In the genomic region with DNA sequence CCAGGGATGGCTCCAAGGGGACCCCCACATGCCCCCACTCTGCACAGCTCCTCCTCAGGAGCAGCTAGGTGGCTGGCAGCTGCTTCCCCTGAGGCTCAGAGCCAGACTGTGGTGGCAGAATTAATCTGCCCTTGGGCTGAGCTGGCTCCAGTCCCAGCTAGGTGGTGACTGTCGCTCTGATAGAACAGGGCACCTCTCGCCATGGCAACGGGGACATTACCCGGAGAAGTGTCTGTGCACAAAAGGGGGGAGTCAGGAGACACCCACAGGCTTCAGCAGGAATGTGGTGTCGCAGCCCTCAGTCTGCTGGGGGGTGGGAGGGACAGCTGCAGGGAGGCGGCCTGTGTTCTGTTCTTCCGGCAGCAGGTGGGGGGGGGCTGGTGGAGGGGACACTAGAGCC, we compare ENCODE assay signal across 9 mouse cellular contexts. TPM values are rescaled to one million over a fixed set of nuclear protein-coding genes. Genes with fewer than 3 reads are reported as not detected.
DNase-seq lines count a peak whose midpoint lies in the region; ATAC-seq and TF ChIP-seq lines count a peak whose summit lies in the region.
"Had no signal": no experiment of that assay in that cellular context is flagged by ENCODE, and none has a peak within 500 bp of the region (broad histone marks: within the 10 kb centered on the region; RNA-seq: fewer than 3 reads in every experiment).

No protein-coding gene starts in this region.

- peak; percentile 74 to 75 for DNase-seq in cerebellum, adult 18-20 months
- DNase-seq in gastrocnemius, postnatal 14 days, result peak; percentile 54
- DNase-seq in hindbrain, embryonic 14.5 days (ENCODE audit: low spot score), result peak; percentile 75
- DNase-seq in limb, embryonic 14.5 days (ENCODE audit: low spot score), result no peak
- peak; percentile 64 to 66 for DNase-seq in right cerebral cortex, postnatal 36 days (ENCODE audit: low spot score in 2 of 2)
- DNase-seq in yolk sac, embryonic 10.5 days (ENCODE audit: low spot score), result no peak

- H3K4me3 ChIP-seq in intestine, embryonic 15.5 days (replicated peaks), result no peak overlapping the region
- no peak overlapping the region for H3K4me3 ChIP-seq in intestine, embryonic 16.5 days (ENCODE audit: low read length)
- no peak overlapping the region for H3K4me3 ChIP-seq in hindbrain, embryonic 14.5 days (replicated peaks; ENCODE audit: low read length)
- no peak overlapping the region for H3K4me3 ChIP-seq in limb, embryonic 14.5 days (replicated peaks; ENCODE audit: low read length)

- intact Hi-C loops in gastrocnemius, postnatal 14 days (cut with DNase I; ENCODE audit: low total_unique reads), result loop anchor here (10.0 kb wide), 1 partner anchor 62 kb away; no protein-coding TSS in a partner anchor

- H3K36me3 ChIP-seq in intestine, embryonic 15.5 days, result no peaks in the 10 kb centered on the region
- no peaks in the 10 kb centered on the region for H3K36me3 ChIP-seq in intestine, embryonic 16.5 days (ENCODE audit: control insufficient read depth, insufficient read depth, low read length)
- no peaks in the 10 kb centered on the region for H3K36me3 ChIP-seq in hindbrain, embryonic 14.5 days (replicated peaks; ENCODE audit: control insufficient read depth, insufficient read depth)
- no peaks in the 10 kb centered on the region for H3K36me3 ChIP-seq in limb, embryonic 14.5 days (ENCODE audit: control insufficient read depth, insufficient read depth, low read length)

- H3K27me3 ChIP-seq in intestine, embryonic 15.5 days (replicated peaks), result no peaks in the 10 kb centered on the region
- H3K27me3 ChIP-seq in intestine, embryonic 16.5 days (replicated peaks; ENCODE audit: control insufficient read depth, insufficient read depth, low read length), result no peaks in the 10 kb centered on the region
- no peaks in the 10 kb centered on the region for H3K27me3 ChIP-seq in hindbrain, embryonic 14.5 days (ENCODE audit: control insufficient read depth, insufficient read depth, low read length)
- H3K27me3 ChIP-seq in limb, embryonic 14.5 days (ENCODE audit: control insufficient read depth, insufficient read depth, low read length), result no peaks in the 10 kb centered on the region

- 19% methylated on average over 7 of the region's 7 CpGs for WGBS in intestine, embryonic 15.5 days
- WGBS in intestine, embryonic 16.5 days, result 21% methylated on average over 7 of the region's 7 CpGs
- 2% methylated on average over 7 of the region's 7 CpGs for WGBS in hindbrain, embryonic 14.5 days
- 15% methylated on average over 7 of the region's 7 CpGs for WGBS in limb, embryonic 14.5 days

- no peak for TF ChIP-seq POLR2A in limb, embryonic 14.5 days (IDR thresholded peaks at IDR 0.05; ENCODE audit: borderline replicate concordance, extremely low read depth, insufficient read depth, insufficient read length)

- no peak overlapping the region for H3K4me2 ChIP-seq in intestine, embryonic 15.5 days (replicated peaks)
- H3K4me2 ChIP-seq in intestine, embryonic 16.5 days (ENCODE audit: low read depth, low read length), result no peak overlapping the region
- H3K4me2 ChIP-seq in hindbrain, embryonic 14.5 days (replicated peaks), result no peak overlapping the region
- no peak overlapping the region for H3K4me2 ChIP-seq in limb, embryonic 14.5 days (replicated peaks; ENCODE audit: low read depth, low read length, severe bottlenecking)

- H3K27ac ChIP-seq in intestine, embryonic 15.5 days, result no peak overlapping the region
- no peak overlapping the region for H3K27ac ChIP-seq in intestine, embryonic 16.5 days (ENCODE audit: low read length)
- H3K27ac ChIP-seq in hindbrain, embryonic 14.5 days, result peak overlapping the region; percentile 78
- H3K27ac ChIP-seq in limb, embryonic 14.5 days (replicated peaks; ENCODE audit: low read depth, low read length), result no peak overlapping the region
- H3K27ac ChIP-seq: liver, embryonic 14.5 days had no signal

- H3K9me3 ChIP-seq in intestine, embryonic 15.5 days, result no peaks in the 10 kb centered on the region
- peaks cover 3% of the 10 kb centered on the region; the same call in 1 of the 2 replicates for H3K9me3 ChIP-seq in intestine, embryonic 16.5 days (ENCODE audit: control insufficient read depth, low read length)
- no peaks in the 10 kb centered on the region for H3K9me3 ChIP-seq in hindbrain, embryonic 14.5 days (ENCODE audit: control insufficient read depth, low read length)
- H3K9me3 ChIP-seq in limb, embryonic 14.5 days (ENCODE audit: control insufficient read depth, low read length), result no peaks in the 10 kb centered on the region

- peaks cover 12% of the 10 kb centered on the region; the same call in 1 of the 2 replicates for H3K4me1 ChIP-seq in intestine, embryonic 15.5 days (replicated peaks)
- no peaks in the 10 kb centered on the region for H3K4me1 ChIP-seq in intestine, embryonic 16.5 days (ENCODE audit: control insufficient read depth, insufficient read depth, low read length)
- peaks cover 17% of the 10 kb centered on the region for H3K4me1 ChIP-seq in hindbrain, embryonic 14.5 days (replicated peaks; ENCODE audit: control insufficient read depth, insufficient read depth, low read length)
- peaks cover 6% of the 10 kb centered on the region; the same call in 1 of the 2 replicates for H3K4me1 ChIP-seq in limb, embryonic 14.5 days (ENCODE audit: control insufficient read depth, insufficient read depth, low read length)

- no peak overlapping the region for H3K9ac ChIP-seq in intestine, embryonic 15.5 days
- no peak overlapping the region for H3K9ac ChIP-seq in intestine, embryonic 16.5 days (ENCODE audit: low read depth, low read length)
- H3K9ac ChIP-seq in hindbrain, embryonic 14.5 days, result no peak overlapping the region
- no peak overlapping the region for H3K9ac ChIP-seq in limb, embryonic 14.5 days (ENCODE audit: low read depth, low read length, severe bottlenecking)
- H3K9ac ChIP-seq: liver, embryonic 14.5 days had no signal

- ATAC-seq in intestine, embryonic 15.5 days, result peak; percentile 51
- no peak for ATAC-seq in intestine, embryonic 16.5 days
- peak; percentile 86 for ATAC-seq in hindbrain, embryonic 14.5 days (ENCODE audit: low FRiP score)
- peak; percentile 69 for ATAC-seq in limb, embryonic 14.5 days (ENCODE audit: low FRiP score, low read depth)

RNA-seq across cellular contexts. Expression of a gene that starts 24.1 kb away (rescaled TPM):
- polyA plus RNA-seq in intestine, embryonic 15.5 days (2015; fragmentation: Nextera tagmentation; extraction: Ambion mirVana), result 19.9 and 20.0 TPM in 2 replicates
- 13.1 and 14.4 TPM in 2 replicates for polyA plus RNA-seq in intestine, embryonic 16.5 days (2015; fragmentation: Nextera tagmentation; extraction: Ambion mirVana)
- 10 to 100 TPM; 85.9 to 97.7 TPM for total RNA-seq in gastrocnemius, postnatal 14 days (2021)
- 26.0 and 27.4 TPM in 2 replicates for polyA plus RNA-seq in hindbrain, embryonic 14.5 days (2014; fragmentation: Nextera tagmentation; extraction: Ambion mirVana)
- 75.9 and 89.8 TPM in 2 replicates for polyA plus RNA-seq in limb, embryonic 14.5 days (2012; rRNA removed)
- 37.0 and 39.3 TPM in 2 replicates for polyA plus RNA-seq in limb, embryonic 14.5 days (2014; fragmentation: Nextera tagmentation; extraction: Ambion mirVana)

Comparison
In these comparisons a context has a peak if more than half of its experiments do, and no peak if none do; other contexts are left out.
1. DNase-seq: peak in cerebellum, adult 18-20 months (2 of 2), gastrocnemius, postnatal 14 days (single experiment), hindbrain, embryonic 14.5 days (single experiment) and right cerebral cortex, postnatal 36 days (2 of 2); none in limb, embryonic 14.5 days (single experiment) and yolk sac, embryonic 10.5 days (single experiment).